Mouse (Mus musculus): ENCODE data around the gene Il23r. TPM values are rescaled to one million over a fixed set of nuclear protein-coding genes. Genes with fewer than 3 reads are reported as not detected.
"Not testable (repeated sequence)": the region's sequence is repeated elsewhere in the genome, so short reads cannot be mapped to it uniquely, and the experiment has no call there.

Gene Il23r
- polyA plus RNA-seq, 1 experiment from 2014 or later, result 0.08 TPM

GRCm38 (mm10) chr6:67530992-67531821 lies 39.6 kb upstream of the Il23r start:
- WGBS, result 58% methylated on average over 9 of the region's 9 CpGs
- TF ChIP-seq CTCF (IDR thresholded peaks at IDR 0.05; ENCODE audit: low read depth), result peak; percentile 52
- no peaks in the 10 kb centered on the region for H3K9me3 ChIP-seq (ENCODE audit: control insufficient read depth)
- H3K27ac ChIP-seq (ENCODE audit: low read depth, low read length), result no peak overlapping the region
- H3K4me2 ChIP-seq (replicated peaks; ENCODE audit: low read depth), result no peak overlapping the region
- H3K27me3 ChIP-seq (replicated peaks; ENCODE audit: control insufficient read depth, insufficient read depth, low read length), result peaks cover 42% of the 10 kb centered on the region
- no peaks in the 10 kb centered on the region; the same call in 1 of the 2 replicates for H3K4me1 ChIP-seq (replicated peaks; ENCODE audit: control insufficient read depth, insufficient read depth, low read length)
- H3K9ac ChIP-seq (ENCODE audit: low read depth, low read length), result no peak overlapping the region
- no peak overlapping the region for H3K4me3 ChIP-seq (ENCODE audit: low read depth, low read length)
- H3K36me3 ChIP-seq (ENCODE audit: control insufficient read depth, insufficient read depth), result no peaks in the 10 kb centered on the region
- ATAC-seq, result no peak

DNA sequence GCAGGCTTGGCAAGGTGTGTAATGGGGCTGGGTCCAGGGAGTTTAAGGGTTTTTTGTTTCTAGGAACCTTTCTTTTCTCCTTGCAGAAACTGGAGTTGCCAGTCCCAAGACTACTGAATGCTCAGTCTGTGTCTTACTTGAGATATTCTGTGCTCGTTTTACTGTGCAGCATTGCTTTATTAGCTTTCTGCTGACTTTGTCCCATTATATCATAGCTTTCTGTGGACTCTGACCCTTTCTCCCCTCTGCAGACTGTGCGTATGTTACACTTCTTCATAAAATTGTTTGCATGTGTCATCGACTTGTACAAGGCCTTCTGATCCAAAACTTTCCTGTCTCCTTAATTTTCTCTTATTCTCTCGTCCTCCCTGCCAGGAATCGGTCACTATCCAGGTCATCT lies 34.7 kb upstream of the Il23r start:
- H3K36me3 ChIP-seq (ENCODE audit: control insufficient read depth, insufficient read depth), result no peaks in the 10 kb centered on the region
- ATAC-seq, result peak; percentile 87
- no peak overlapping the region for H3K4me3 ChIP-seq (ENCODE audit: low read depth, low read length)
- no peaks in the 10 kb centered on the region for H3K9me3 ChIP-seq (ENCODE audit: control insufficient read depth)
- no peak for TF ChIP-seq CTCF (IDR thresholded peaks at IDR 0.05; ENCODE audit: low read depth)
- H3K9ac ChIP-seq (ENCODE audit: low read depth, low read length), result no peak overlapping the region
- H3K4me2 ChIP-seq (replicated peaks; ENCODE audit: low read depth), result no peak overlapping the region
- no peaks in the 10 kb centered on the region for H3K4me1 ChIP-seq (replicated peaks; ENCODE audit: control insufficient read depth, insufficient read depth, low read length)
- 56% methylated on average over 5 of the region's 5 CpGs for WGBS
- no peak overlapping the region for H3K27ac ChIP-seq (ENCODE audit: low read depth, low read length)
- H3K27me3 ChIP-seq (replicated peaks; ENCODE audit: control insufficient read depth, insufficient read depth, low read length), result no peaks in the 10 kb centered on the region

DNA sequence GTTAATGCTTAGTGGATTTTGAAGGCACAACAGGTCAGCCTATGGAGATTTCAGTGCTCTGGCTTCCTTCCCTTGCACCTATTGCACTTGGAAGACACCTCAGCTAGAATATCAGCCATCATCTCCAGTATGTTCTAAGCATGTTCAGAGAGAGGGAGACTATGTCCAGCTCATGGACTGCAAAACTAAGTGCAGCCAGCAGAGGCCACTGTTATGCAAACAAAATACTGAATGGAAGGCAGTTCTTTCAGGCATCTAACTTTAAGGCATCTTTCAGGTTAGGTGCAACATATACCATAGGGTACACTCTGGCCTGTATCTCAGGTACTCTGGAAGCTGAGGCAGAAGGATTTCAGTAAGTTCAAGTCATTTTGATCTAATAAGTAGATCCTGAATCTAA lies 19.1 kb upstream of the Il23r start:
- Histone ChIP-seq H3K9me3 (ENCODE audit: control insufficient read depth) (no peaks in the 10 kb centered on the region), H3K36me3 (ENCODE audit: control insufficient read depth, insufficient read depth) (no peaks in the 10 kb centered on the region), H3K4me2 (replicated peaks; ENCODE audit: low read depth) (no peak overlapping the region), H3K4me1 (replicated peaks; ENCODE audit: control insufficient read depth, insufficient read depth, low read length) (no peaks in the 10 kb centered on the region), H3K9ac (ENCODE audit: low read depth, low read length) (no peak overlapping the region), H3K27ac (ENCODE audit: low read depth, low read length) (no peak overlapping the region), H3K27me3 (replicated peaks; ENCODE audit: control insufficient read depth, insufficient read depth, low read length) (no peaks in the 10 kb centered on the region), H3K4me3 (ENCODE audit: low read depth, low read length) (no peak overlapping the region)
- ATAC-seq, result no peak
- TF ChIP-seq CTCF (IDR thresholded peaks at IDR 0.05; ENCODE audit: low read depth), result peak; percentile 81

GRCm38 (mm10) chr6:67501938-67502337 lies 10.3 kb upstream of the Il23r start:
- H3K4me3 ChIP-seq (ENCODE audit: low read depth, low read length); H3K27me3 ChIP-seq (replicated peaks; ENCODE audit: control insufficient read depth, insufficient read depth, low read length); H3K4me1 ChIP-seq (replicated peaks; ENCODE audit: control insufficient read depth, insufficient read depth, low read length); H3K4me2 ChIP-seq (replicated peaks; ENCODE audit: low read depth); H3K36me3 ChIP-seq (ENCODE audit: control insufficient read depth, insufficient read depth); H3K9me3 ChIP-seq (ENCODE audit: control insufficient read depth); ATAC-seq; H3K27ac ChIP-seq (ENCODE audit: low read depth, low read length); H3K9ac ChIP-seq (ENCODE audit: low read depth, low read length): not testable (repeated sequence)
- 88% methylated on average over 2 of the region's 6 CpGs for WGBS

GRCm38 (mm10) chr6:67481012-67481411 lies 10.6 kb downstream of the Il23r start:
- no peak overlapping the region for H3K9ac ChIP-seq (ENCODE audit: low read depth, low read length)
- H3K27me3 ChIP-seq (replicated peaks; ENCODE audit: control insufficient read depth, insufficient read depth, low read length), result no peaks in the 10 kb centered on the region
- 52% methylated on average over 2 of the region's 2 CpGs for WGBS
- H3K4me3 ChIP-seq (ENCODE audit: low read depth, low read length), result no peak overlapping the region
- no peaks in the 10 kb centered on the region for H3K4me1 ChIP-seq (replicated peaks; ENCODE audit: control insufficient read depth, insufficient read depth, low read length)
- no peak for TF ChIP-seq CTCF (IDR thresholded peaks at IDR 0.05; ENCODE audit: low read depth)
- no peaks in the 10 kb centered on the region for H3K9me3 ChIP-seq (ENCODE audit: control insufficient read depth)
- H3K36me3 ChIP-seq (ENCODE audit: control insufficient read depth, insufficient read depth), result no peaks in the 10 kb centered on the region
- no peak for ATAC-seq
- H3K4me2 ChIP-seq (replicated peaks; ENCODE audit: low read depth), result no peak overlapping the region
- no peak overlapping the region for H3K27ac ChIP-seq (ENCODE audit: low read depth, low read length)

DNA sequence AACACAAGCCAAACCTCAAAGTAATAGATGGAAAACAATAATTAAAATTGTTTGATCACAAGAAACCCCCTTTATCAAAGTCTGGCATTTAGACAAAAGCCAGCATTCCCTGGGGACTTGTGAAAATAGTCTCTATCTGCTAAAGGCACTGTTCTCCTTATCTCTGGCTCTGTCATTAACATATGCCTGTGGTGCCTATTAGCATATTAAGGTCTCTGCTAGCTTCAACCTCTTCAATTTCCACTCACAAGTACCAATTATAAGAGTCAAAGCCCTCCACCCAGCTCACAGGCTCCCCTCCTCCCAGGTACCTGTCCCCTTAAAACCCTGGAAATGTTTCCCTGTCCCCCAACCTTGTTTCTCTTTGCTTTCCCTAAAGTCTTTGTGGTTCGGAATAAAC lies 20.4 kb downstream of the Il23r start:
- Histone ChIP-seq H3K27me3 (replicated peaks; ENCODE audit: control insufficient read depth, insufficient read depth, low read length) (0 out of 2 replicates have a peak, but pooled peaks cover 3% of the 10 kb centered on the region), H3K36me3 (ENCODE audit: control insufficient read depth, insufficient read depth) (no peaks in the 10 kb centered on the region), H3K4me2 (replicated peaks; ENCODE audit: low read depth) (no peak overlapping the region), H3K27ac (ENCODE audit: low read depth, low read length) (no peak overlapping the region), H3K9me3 (ENCODE audit: control insufficient read depth) (no peaks in the 10 kb centered on the region), H3K4me1 (replicated peaks; ENCODE audit: control insufficient read depth, insufficient read depth, low read length) (no peaks in the 10 kb centered on the region), H3K4me3 (ENCODE audit: low read depth, low read length) (no peak overlapping the region), H3K9ac (ENCODE audit: low read depth, low read length) (no peak overlapping the region)
- ATAC-seq, result no peak
- TF ChIP-seq CTCF (IDR thresholded peaks at IDR 0.05; ENCODE audit: low read depth), result no peak
- 14% methylated on average over 1 of the region's 1 CpGs for WGBS

All from intestine, postnatal 0 days (tissue).